Mouse (Mus musculus) MEL (cell line): ENCODE measurements at regions not wholly inside any gene's neighbourhood (a gene's known extent, or its start where the extent isn't known, plus 50 kb on each side); places are given as distances from the start of the nearest gene placed in this dataset.

Experiments
- DNase-seq: peaks from one replicate; pipeline ENCODE4 v3.0.0; 2011; ENCODE audit warnings: low read depth, low spot score
- H3K27ac ChIP-seq: 2 replicates; pipeline ENCODE4 v1.5.1; 2012; ENCODE audit warnings: low read depth, mild to moderate bottlenecking, control low read depth, low read length, moderate library complexity; ENCODE audit not compliant: control insufficient read depth
- H3K27me3 ChIP-seq, 2 experiments: fragments of 150-350 bp in 1 of 2; sonication (generic) in 1 of 2; 2 replicates each; pipeline ENCODE4 v1.6.1; 2012; ENCODE audit warnings: low read length in 2 of 2, mild to moderate bottlenecking in 2 of 2, improper control_type of control experiment in 1 of 2, moderate library complexity in 1 of 2; ENCODE audit not compliant: insufficient read depth in 2 of 2, control insufficient read depth in 1 of 2
- H3K36me3 ChIP-seq, 2 experiments: 2 replicates each; pipeline ENCODE4 v1.6.1; 2012 to 2014; ENCODE audit warnings: low read length in 2 of 2, improper control_type of control experiment in 1 of 2, inconsistent platforms in 1 of 2, mild to moderate bottlenecking in 1 of 2; ENCODE audit not compliant: insufficient read depth in 2 of 2, control insufficient read depth in 1 of 2
- H3K4me1 ChIP-seq, 2 experiments: fragments of 150-350 bp in 1 of 2; sonication (generic) in 1 of 2; 2 replicates each; pipeline ENCODE4 v1.6.1; 2012; ENCODE audit warnings: low read length in 2 of 2, improper control_type of control experiment in 1 of 2, mild to moderate bottlenecking in 1 of 2; ENCODE audit not compliant: insufficient read depth in 2 of 2, control insufficient read depth in 1 of 2
- H3K4me3 ChIP-seq, 2 experiments: fragments of 150-350 bp in 1 of 2; sonication (generic) in 1 of 2; 2 replicates each; pipeline ENCODE4 v1.5.1; 2012; ENCODE audit warnings: low read depth in 2 of 2, low read length in 2 of 2, mild to moderate bottlenecking in 2 of 2, moderate library complexity in 2 of 2, control low read depth in 1 of 2, improper control_type of control experiment in 1 of 2; ENCODE audit not compliant: control insufficient read depth in 1 of 2, insufficient read depth in 1 of 2
- H3K79me2 ChIP-seq: 2 replicates; pipeline ENCODE4 v1.6.1; 2012; ENCODE audit warnings: mild to moderate bottlenecking, low read length, moderate library complexity; ENCODE audit not compliant: control insufficient read depth, poor library complexity, insufficient read depth
- H3K9ac ChIP-seq: 2 replicates; pipeline ENCODE4 v1.6.1; 2012; ENCODE audit warnings: low read depth, mild to moderate bottlenecking, control low read depth, low read length, moderate library complexity; ENCODE audit not compliant: control insufficient read depth, poor library complexity, severe bottlenecking
- H3K9me3 ChIP-seq: fragments of 150-350 bp; sonication (generic); replicated peaks from 2 replicates; pipeline ENCODE4 v1.6.1; 2012; ENCODE audit warnings: mild to moderate bottlenecking, low read length, improper control_type of control experiment, moderate library complexity; ENCODE audit not compliant: insufficient read depth
- E2F4 ChIP-seq: IDR thresholded peaks from 2 replicates; pipeline ENCODE4 v1.6.1; 2011; ENCODE audit warnings: low read depth, low read length, improper control_type of control experiment, borderline replicate concordance
- GABPA ChIP-seq: IDR thresholded peaks from 2 replicates; pipeline ENCODE4 v1.6.1; 2012; ENCODE audit warnings: low read depth, mild to moderate bottlenecking, inconsistent platforms, low read length, improper control_type of control experiment, moderate library complexity
- GATA1 ChIP-seq: IDR thresholded peaks from 2 replicates; pipeline ENCODE4 v1.6.1; 2011; ENCODE audit warnings: low read depth, low read length, improper control_type of control experiment
- KAT2A ChIP-seq: conservative IDR thresholded peaks from 2 replicates; pipeline ENCODE4 v1.6.1; 2012; ENCODE audit warnings: low read depth, low read length, improper control_type of control experiment, inconsistent platforms
- MAFK ChIP-seq: IDR thresholded peaks from 2 replicates; pipeline ENCODE4 v1.6.1; 2011; ENCODE audit warnings: low read depth, mild to moderate bottlenecking, low read length, improper control_type of control experiment, borderline replicate concordance
- MYC ChIP-seq: IDR thresholded peaks from 2 replicates; pipeline ENCODE4 v1.6.1; 2011; ENCODE audit warnings: low read depth, mild to moderate bottlenecking, low read length, improper control_type of control experiment, moderate library complexity
- POLR2A ChIP-seq, 2 experiments: IDR thresholded peaks; 2 replicates each; pipeline ENCODE4 v1.6.1; 2011 to 2012; ENCODE audit warnings: low read length in 2 of 2, mild to moderate bottlenecking in 2 of 2, control low read depth in 1 of 2, improper control_type of control experiment in 1 of 2, low read depth in 1 of 2, moderate library complexity in 1 of 2; ENCODE audit not compliant: control insufficient read depth in 1 of 2, insufficient read depth in 1 of 2, poor library complexity in 1 of 2
- RCOR1 ChIP-seq: IDR thresholded peaks from 2 replicates; pipeline ENCODE4 v1.6.1; 2012; ENCODE audit warnings: low read depth, mild to moderate bottlenecking, inconsistent platforms, low read length, improper control_type of control experiment
- SMC3 ChIP-seq: IDR thresholded peaks from 2 replicates; pipeline ENCODE4 v1.6.1; 2011; ENCODE audit warnings: low read depth, low read length, improper control_type of control experiment
- TBP ChIP-seq: IDR thresholded peaks from 2 replicates; pipeline ENCODE4 v1.8.0; 2011; ENCODE audit warnings: low read depth, low read length, improper control_type of control experiment
- UBTF ChIP-seq: IDR thresholded peaks from 2 replicates; pipeline ENCODE4 v1.6.1; 2012; ENCODE audit warnings: low read depth, mild to moderate bottlenecking, inconsistent platforms, low read length, improper control_type of control experiment, moderate library complexity, borderline replicate concordance; ENCODE audit not compliant: insufficient read depth
- ZKSCAN1 ChIP-seq: IDR thresholded peaks from 2 replicates; pipeline ENCODE4 v1.6.1; 2012; ENCODE audit warnings: low read depth, mild to moderate bottlenecking, inconsistent platforms, low read length, improper control_type of control experiment, moderate library complexity

DNA sequence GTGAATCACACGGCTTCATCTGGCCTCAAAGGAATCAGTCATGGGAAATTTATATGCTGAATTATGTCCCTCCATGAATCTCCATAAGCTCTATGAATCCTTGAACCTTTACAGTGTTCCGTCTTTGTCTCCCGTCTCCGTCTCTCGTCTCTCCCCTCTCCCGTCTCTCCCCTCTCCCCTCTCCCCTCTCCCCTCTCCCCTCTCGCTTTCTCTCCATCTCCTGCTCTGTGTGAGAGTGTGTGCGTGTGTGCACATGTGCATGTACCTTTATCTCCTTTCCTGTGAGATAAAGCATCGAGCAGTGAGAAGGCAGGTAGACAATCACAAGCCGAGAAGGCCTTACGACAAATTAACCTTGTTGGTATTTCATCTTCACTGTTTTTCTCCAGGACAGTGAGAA is 134.6 kb upstream of the Prkcq start:
- Histone ChIP-seq H3K4me1 (no peaks in the 10 kb centered on the region), H3K9ac (no peak overlapping the region), H3K9me3 (no peaks in the 10 kb centered on the region), H3K4me3 (no peak overlapping the region), H3K36me3 (no peaks in the 10 kb centered on the region), H3K79me2 (no peaks in the 10 kb centered on the region), H3K27me3 (no peaks in the 10 kb centered on the region), H3K27ac (no peak overlapping the region)
- DNase-seq = no peak
- TF ChIP-seq GATA1 (no peak), KAT2A (no peak), POLR2A (IDR thresholded peaks at IDR 0.05; ENCODE audit: control insufficient read depth in 1 of 2, insufficient read depth in 1 of 2, low read depth in 1 of 2, low read length in 2 of 2, poor library complexity in 1 of 2) (no peak), TBP (no peak), MAFK (no peak), GABPA (no peak)

DNA sequence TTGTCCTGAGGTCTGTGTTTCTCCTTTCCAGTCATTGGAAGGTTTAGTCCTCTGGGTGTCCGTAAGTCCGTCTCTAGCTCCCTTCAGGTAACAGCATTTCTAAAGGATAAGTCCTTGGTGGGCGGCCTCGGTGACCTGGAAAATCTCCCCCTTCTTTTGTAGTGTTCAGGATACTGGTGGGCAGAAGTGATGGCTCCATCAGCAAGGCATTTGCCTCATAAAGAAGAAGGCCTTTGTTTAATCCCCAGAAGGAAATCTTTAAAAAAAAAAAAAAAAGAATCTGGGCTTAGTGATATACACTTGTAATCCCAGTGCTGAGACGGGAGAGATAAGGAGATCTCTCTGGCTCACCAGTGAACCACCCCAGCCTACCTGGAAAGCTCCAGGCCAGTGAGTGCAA is 133.5 kb upstream of the Prkcq start:
- no peaks in the 10 kb centered on the region for H3K36me3 ChIP-seq
- TF ChIP-seq GABPA (no peak), RCOR1 (no peak), ZKSCAN1 (no peak), MYC (no peak), GATA1 (no peak)
- no peaks in the 10 kb centered on the region for H3K79me2 ChIP-seq
- no peak overlapping the region for H3K9ac ChIP-seq
- H3K27ac ChIP-seq = no peak overlapping the region
- no peaks in the 10 kb centered on the region for H3K4me1 ChIP-seq
- no peak overlapping the region for H3K4me3 ChIP-seq
- H3K9me3 ChIP-seq = no peaks in the 10 kb centered on the region
- H3K27me3 ChIP-seq = no peaks in the 10 kb centered on the region
- DNase-seq = no peak

DNA sequence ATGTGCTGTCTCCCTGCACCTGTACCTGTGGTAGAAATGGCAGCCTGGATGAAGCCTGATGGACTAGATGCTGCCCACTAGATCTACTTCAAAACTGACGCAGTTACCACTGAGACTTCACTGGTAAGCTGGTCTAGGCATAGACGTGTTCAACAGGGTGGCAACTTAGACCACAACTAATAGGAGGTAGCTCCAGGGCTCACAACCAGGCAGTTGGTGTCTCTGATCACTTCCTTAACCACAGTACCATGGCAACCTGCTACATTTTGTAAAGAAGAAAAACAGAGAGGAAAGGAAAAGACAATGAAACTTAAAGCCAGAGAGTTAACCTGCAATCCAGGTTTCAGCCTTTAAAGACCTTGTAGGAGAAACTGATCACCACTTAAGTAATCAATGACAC is 131.9 kb upstream of the Prkcq start:
- Histone ChIP-seq H3K9me3 (no peaks in the 10 kb centered on the region), H3K27me3 (no peaks in the 10 kb centered on the region; a peak in 1 of 4 replicates), H3K4me1 (no peaks in the 10 kb centered on the region), H3K4me3 (no peak overlapping the region), H3K36me3 (no peaks in the 10 kb centered on the region), H3K9ac (no peak overlapping the region), H3K79me2 (no peaks in the 10 kb centered on the region), H3K27ac (no peak overlapping the region)
- DNase-seq = no peak
- TF ChIP-seq UBTF = no peak
- TF ChIP-seq RCOR1 = no peak
- TF ChIP-seq E2F4 = no peak
- no peak for TF ChIP-seq SMC3
